Mouse (Mus musculus): ENCODE results near the gene Csf3.

GRCm38 (mm10) chr11:98713703-98714102, 12.6 kb downstream of the Csf3 start:
- TF ChIP-seq POLR2A (IDR thresholded peaks at IDR 0.05; ENCODE audit: borderline replicate concordance, low read depth, low read length) (no peak), CTCF (IDR thresholded peaks at IDR 0.05; ENCODE audit: low read depth, low read length) (no peak)
